Mouse (Mus musculus) c-Kit-negative CD71-positive TER-119-positive erythroid progenitor cells, embryonic 14.5 days (primary cell): ENCODE measurements around the gene Lrrc41.

Experiments
- DNase-seq: peaks from one replicate; pipeline ENCODE4 v3.0.0-alpha.2; 2013; ENCODE audit warnings: low read depth, low spot score

Gene Lrrc41

DNA sequence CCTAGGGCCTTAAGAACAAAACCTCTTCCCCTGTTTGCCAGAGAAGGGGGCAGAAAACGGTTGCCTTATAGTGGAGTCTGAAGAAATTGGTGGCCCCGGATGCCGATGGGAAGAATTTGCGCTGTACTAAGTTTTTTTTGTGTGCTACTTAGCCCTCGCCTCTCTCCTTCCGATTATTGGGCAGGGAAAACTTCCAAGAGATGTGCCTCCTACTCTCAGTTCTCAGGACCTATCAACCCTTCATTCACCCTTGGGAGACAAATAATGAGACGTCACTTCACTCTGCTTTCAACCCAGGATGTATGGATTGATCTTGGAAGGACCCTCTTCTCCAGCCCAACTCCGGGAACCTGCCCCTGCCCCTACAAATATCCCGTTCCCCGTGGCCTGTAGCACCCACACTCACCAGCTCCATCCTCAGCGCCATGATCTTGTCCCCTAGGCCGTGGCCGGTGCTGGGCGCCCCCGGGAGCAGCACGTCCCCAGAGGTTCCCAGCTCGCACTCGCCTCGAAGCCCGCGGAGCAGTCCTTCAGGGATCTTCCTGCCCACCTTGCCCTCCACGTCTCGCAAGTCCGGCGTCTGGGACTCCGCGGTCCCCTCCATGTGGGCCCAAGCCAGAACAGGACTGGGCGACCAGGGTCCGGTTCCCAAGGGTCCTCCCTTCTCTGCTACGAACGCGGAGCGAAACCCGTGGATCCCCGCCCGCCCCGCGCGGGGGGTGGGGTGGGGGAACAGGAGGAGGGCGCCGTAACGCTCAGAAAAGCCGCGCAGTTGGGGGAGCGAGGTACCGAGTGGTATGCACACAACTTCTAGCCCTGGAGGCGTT is 69.0 kb downstream of the Lrrc41 start:
- DNase-seq, result no peak
